7 mouse cellular contexts compared by ENCODE assay signal in the genomic region with DNA sequence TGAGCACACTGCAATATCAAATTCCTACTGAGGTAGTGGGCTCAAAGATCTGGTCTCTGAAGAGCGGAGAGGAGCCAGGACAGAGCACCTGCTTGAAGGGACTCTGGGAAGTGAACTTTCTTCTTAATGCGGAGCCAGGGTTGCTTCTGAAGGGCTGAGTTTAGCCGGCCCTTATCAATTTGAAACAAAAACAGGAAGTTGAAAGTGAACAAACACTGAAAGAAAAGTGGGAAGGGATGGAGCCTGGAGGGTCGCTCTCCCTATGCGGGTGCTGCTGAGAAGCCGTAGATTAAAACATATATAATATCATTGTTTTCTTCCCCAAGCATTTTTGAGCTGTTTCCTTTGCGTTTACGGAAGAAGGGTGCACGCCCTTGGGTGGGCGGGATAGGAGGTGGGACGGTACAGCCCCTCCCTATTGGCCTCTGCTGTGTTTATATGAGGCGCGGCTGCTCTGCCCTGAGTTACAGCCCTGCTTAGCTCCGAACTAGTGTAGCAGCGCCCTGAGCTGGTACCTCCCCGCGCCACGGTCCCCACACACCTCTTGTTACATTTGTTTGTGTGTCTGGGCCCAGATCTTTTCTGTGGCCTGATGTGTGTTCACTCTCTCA. TPM values are rescaled to one million over a fixed set of nuclear protein-coding genes. Genes with fewer than 3 reads are reported as not detected.
A peak's percentile ranks its signal among the peaks of the same experiment; 100 is the strongest.
DNase-seq lines count a peak whose midpoint lies in the region; ATAC-seq lines count a peak whose summit lies in the region.

A gene (plus strand): TSS at position 414 of the 611 bp plus-strand sequence.

- H3K27me3 ChIP-seq in embryonic facial prominence, embryonic 14.5 days (replicated peaks; ENCODE audit: control insufficient read depth, insufficient read depth, low read length), result no peaks in the 10 kb centered on the region
- H3K27me3 ChIP-seq in heart, embryonic 13.5 days (replicated peaks), result no peaks in the 10 kb centered on the region
- H3K27me3 ChIP-seq in kidney, embryonic 16.5 days (ENCODE audit: insufficient read depth, low read length), result no peaks in the 10 kb centered on the region

- peak within 1 kb of the TSS; percentile 39 for H3K9ac ChIP-seq in embryonic facial prominence, embryonic 14.5 days (ENCODE audit: low read depth, low read length)
- H3K9ac ChIP-seq in heart, embryonic 13.5 days, result peak within 1 kb of the TSS; percentile 76
- peak within 1 kb of the TSS; percentile 69 for H3K9ac ChIP-seq in kidney, embryonic 16.5 days (replicated peaks; ENCODE audit: low read length)

- no peaks in the 10 kb centered on the region for H3K9me3 ChIP-seq in embryonic facial prominence, embryonic 14.5 days (ENCODE audit: control insufficient read depth, low read length)
- H3K9me3 ChIP-seq in heart, embryonic 13.5 days, result no peaks in the 10 kb centered on the region
- no peaks in the 10 kb centered on the region for H3K9me3 ChIP-seq in kidney, embryonic 16.5 days (ENCODE audit: low read length)

- peak within 1 kb of the TSS; percentile 60 for H3K4me2 ChIP-seq in embryonic facial prominence, embryonic 14.5 days (ENCODE audit: low read depth, low read length)
- peak within 1 kb of the TSS; percentile 78 for H3K4me2 ChIP-seq in heart, embryonic 13.5 days
- H3K4me2 ChIP-seq in kidney, embryonic 16.5 days (replicated peaks; ENCODE audit: low read depth, low read length), result peak within 1 kb of the TSS; percentile 76

- peak; percentile 93 for ATAC-seq in embryonic facial prominence, embryonic 14.5 days (ENCODE audit: low read depth)
- ATAC-seq in heart, embryonic 13.5 days (ENCODE audit: extremely low read depth, insufficient number of reproducible peaks, low FRiP score, low TSS enrichment), result peak; percentile 83; the same call in 1 of the 2 replicates
- peak; percentile 97 for ATAC-seq in kidney, embryonic 16.5 days (ENCODE audit: low FRiP score, low TSS enrichment)

- H3K36me3 ChIP-seq in embryonic facial prominence, embryonic 14.5 days (ENCODE audit: control insufficient read depth, insufficient read depth, low read length), result no peaks in the 10 kb centered on the region
- no peaks in the 10 kb centered on the region for H3K36me3 ChIP-seq in heart, embryonic 13.5 days
- no peaks in the 10 kb centered on the region for H3K36me3 ChIP-seq in kidney, embryonic 16.5 days (ENCODE audit: insufficient read depth, low read length)

- H3K4me3 ChIP-seq in embryonic facial prominence, embryonic 14.5 days (ENCODE audit: low read depth, low read length), result peak within 1 kb of the TSS; percentile 44
- H3K4me3 ChIP-seq in heart, embryonic 13.5 days, result peak within 1 kb of the TSS; percentile 59
- peak within 1 kb of the TSS; percentile 59 for H3K4me3 ChIP-seq in kidney, embryonic 16.5 days (ENCODE audit: low read length)

- 3% methylated on average over 18 of the region's 18 CpGs for WGBS in embryonic facial prominence, embryonic 14.5 days
- WGBS in heart, embryonic 13.5 days, result 1% methylated on average over 18 of the region's 18 CpGs
- 1% methylated on average over 18 of the region's 18 CpGs for WGBS in kidney, embryonic 16.5 days

- no peak within 1 kb of the TSS for H3K27ac ChIP-seq in embryonic facial prominence, embryonic 14.5 days (replicated peaks; ENCODE audit: low read depth, low read length)
- peak within 1 kb of the TSS; percentile 13; the same call in 1 of the 2 replicates for H3K27ac ChIP-seq in heart, embryonic 13.5 days (replicated peaks)
- peak within 1 kb of the TSS; percentile 25; the same call in 1 of the 2 replicates for H3K27ac ChIP-seq in kidney, embryonic 16.5 days (ENCODE audit: low read length)

- peak; percentile 83 to 94 for DNase-seq in adrenal gland, adult (ENCODE audit: inconsistent age in 2 of 2, low spot score in 1 of 2)
- peak; percentile 75 for DNase-seq in embryonic facial prominence, embryonic 14.5 days (ENCODE audit: low spot score)
- DNase-seq in lung, postnatal 36 days, result peak; percentile 92
- DNase-seq in retina, embryonic 14.5 days (ENCODE audit: low spot score), result peak; percentile 14
- peak; percentile 81 to 87 for DNase-seq in urinary bladder, postnatal 36 days (ENCODE audit: low spot score in 2 of 2)

- H3K4me1 ChIP-seq in embryonic facial prominence, embryonic 14.5 days (ENCODE audit: control insufficient read depth, insufficient read depth, low read length), result no peaks in the 10 kb centered on the region
- peaks cover 10% of the 10 kb centered on the region for H3K4me1 ChIP-seq in heart, embryonic 13.5 days
- H3K4me1 ChIP-seq in kidney, embryonic 16.5 days (ENCODE audit: insufficient read depth, low read length), result peaks cover 8% of the 10 kb centered on the region; the same call in 1 of the 2 replicates

RNA-seq across cellular contexts. Expression of the gene that starts here (rescaled TPM):
- 2.7 and 3.1 TPM in 2 replicates for polyA plus RNA-seq in embryonic facial prominence, embryonic 14.5 days (2014; fragmentation: Nextera tagmentation; extraction: Ambion mirVana)
- polyA plus RNA-seq in heart, embryonic 13.5 days (2015; fragmentation: Nextera tagmentation; extraction: Ambion mirVana), result 3.2 and 4.4 TPM in 2 replicates
- polyA plus RNA-seq in kidney, embryonic 16.5 days (2015; fragmentation: Nextera tagmentation; extraction: Ambion mirVana), result 3.4 and 4.2 TPM in 2 replicates

Comparison
In these comparisons a context has a peak if more than half of its experiments do, and no peak if none do; other contexts are left out.
1. DNase-seq: peak in every context shown above with its lines; median percentile 92 in lung, postnatal 36 days; 88 in adrenal gland, adult; 84 in urinary bladder, postnatal 36 days; 75 in embryonic facial prominence, embryonic 14.5 days; 14 in retina, embryonic 14.5 days.